Mouse (Mus musculus) Patski (cell line): ENCODE measurements at regions not wholly inside any gene's neighbourhood (a gene's known extent, or its start where the extent isn't known, plus 50 kb on each side); places are given as distances from the start of the nearest gene placed in this dataset.

Experiments
- ATAC-seq: fragments of 100-300 bp; one replicate; pipeline ENCODE4 v1.8.0; 2021
- CTCF ChIA-PET: fragments of 350-600 bp; sonication (Branson Sonifier 250); formaldehyde crosslinking; loops from one replicate; lab custom pipeline; 2022; ENCODE audit warnings: inconsistent platforms; lab: Charles Lee
- POLR2A ChIA-PET: fragments of 350-600 bp; sonication (Branson Sonifier 250); formaldehyde crosslinking; loops from one replicate; lab custom pipeline; 2022; ENCODE audit warnings: antibody characterized with exemption, inconsistent platforms; lab: Charles Lee
- DNase-seq: peaks from one replicate; pipeline ENCODE4 v3.0.0-alpha.2; 2011; ENCODE audit warnings: low read depth, low spot score
- H3K27me3 ChIP-seq: fragments of 371-371 bp; one replicate; pipeline ENCODE4 v1.5.1; 2021
- CTCF ChIP-seq: fragments of 100-300 bp; IDR thresholded peaks from one replicate; pipeline ENCODE4 v1.5.1; 2021
- in situ Hi-C: fragments of 300-500 bp; cut with MboI; formaldehyde crosslinking; loops from 3 replicates; pipeline ENCODE4 v1.11.1; 2018; ENCODE audit warnings: low pct_unique_long_range_greater_than_20kb, mixed read lengths

GRCm38 (mm10) chr6:116998948-116999682 lies 169.2 kb upstream of the Cxcl12 start:
- ChIA-PET POLR2A (no interaction called here), CTCF (interaction anchor here (1.3 kb wide), 1 partner anchor 38 kb away, joined by 3 read pairs; no protein-coding TSS in a partner anchor)
- in situ Hi-C loops = no loop called here
- no peaks in the 10 kb centered on the region for H3K27me3 ChIP-seq
- DNase-seq (no peak), ATAC-seq (no peak)
- no peak for TF ChIP-seq CTCF

DNA sequence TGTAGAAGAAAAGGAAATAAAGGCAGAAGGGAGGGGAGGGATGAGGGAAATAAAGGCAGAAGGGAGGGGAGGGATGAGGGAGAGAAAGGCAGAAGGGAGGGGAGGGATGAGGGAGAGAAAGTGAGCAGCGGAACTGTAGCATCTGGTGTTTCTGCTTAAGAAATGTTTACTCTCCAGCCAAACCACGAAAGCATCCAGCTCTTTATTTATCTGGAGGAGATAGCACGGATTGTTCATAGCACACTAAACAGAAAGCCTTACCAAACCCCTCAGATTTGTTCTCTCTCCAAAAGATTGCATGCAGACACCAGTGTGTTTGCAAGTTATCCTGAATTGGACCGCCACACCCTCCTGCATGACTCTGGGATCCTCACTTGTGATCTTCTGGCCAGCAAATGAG lies 168.4 kb upstream of the Cxcl12 start:
- in situ Hi-C loops = no loop called here
- CTCF ChIA-PET = interaction anchor here (1.3 kb wide), 1 partner anchor 39 kb away, joined by 3 read pairs; no protein-coding TSS in a partner anchor
- DNase-seq (no peak), ATAC-seq (no peak)
- no peaks in the 10 kb centered on the region for H3K27me3 ChIP-seq
- POLR2A ChIA-PET = no interaction called here
- TF ChIP-seq CTCF = no peak

- POLR2A ChIA-PET = no interaction called here
- DNase-seq = no peak
- CTCF ChIA-PET = interaction anchor here (0.9 kb wide), 1 partner anchor 44 kb away, joined by 3 read pairs; no protein-coding TSS in a partner anchor
- TF ChIP-seq CTCF = no peak
- in situ Hi-C loops = no loop called here
- ATAC-seq = no peak
- no peaks in the 10 kb centered on the region for H3K27me3 ChIP-seq
These were observed 167.2 kb upstream of the Cxcl12 start for GRCm38 (mm10) chr6:117000951-117001725.

GRCm38 (mm10) chr6:117012621-117013020 lies 155.7 kb upstream of the Cxcl12 start:
- no peaks in the 10 kb centered on the region for H3K27me3 ChIP-seq
- in situ Hi-C loops = no loop called here
- TF ChIP-seq CTCF = no peak
- ChIA-PET CTCF (interaction anchor here (0.9 kb wide), 1 partner anchor 238 kb away, joined by 3 read pairs; no protein-coding TSS in a partner anchor), POLR2A (no interaction called here)
- no peak for ATAC-seq
- DNase-seq = peak; percentile 13

DNA sequence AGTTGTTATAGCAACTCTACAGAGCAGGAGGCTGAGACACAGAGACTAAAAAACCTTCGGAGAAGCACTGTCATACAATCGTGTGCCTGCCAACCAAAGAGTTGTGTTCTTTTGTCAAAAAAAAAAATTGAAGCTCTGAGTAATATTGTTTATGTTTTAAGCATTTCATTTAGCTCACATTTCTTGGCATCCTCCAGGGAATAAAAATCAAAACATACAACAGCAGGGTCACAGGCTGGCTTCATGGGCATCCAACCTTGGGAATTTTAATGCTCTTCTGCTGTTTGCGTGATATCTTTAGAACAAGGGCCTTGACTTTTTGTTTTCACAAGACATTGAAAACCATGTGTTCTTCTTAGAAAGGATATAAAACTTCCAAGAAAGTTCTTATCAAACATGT lies 152.9 kb upstream of the Cxcl12 start:
- no peaks in the 10 kb centered on the region for H3K27me3 ChIP-seq
- no peak for DNase-seq
- TF ChIP-seq CTCF = no peak
- ChIA-PET POLR2A (no interaction called here), CTCF (no interaction called here)
- in situ Hi-C loops = no loop called here
- ATAC-seq = no peak

DNA sequence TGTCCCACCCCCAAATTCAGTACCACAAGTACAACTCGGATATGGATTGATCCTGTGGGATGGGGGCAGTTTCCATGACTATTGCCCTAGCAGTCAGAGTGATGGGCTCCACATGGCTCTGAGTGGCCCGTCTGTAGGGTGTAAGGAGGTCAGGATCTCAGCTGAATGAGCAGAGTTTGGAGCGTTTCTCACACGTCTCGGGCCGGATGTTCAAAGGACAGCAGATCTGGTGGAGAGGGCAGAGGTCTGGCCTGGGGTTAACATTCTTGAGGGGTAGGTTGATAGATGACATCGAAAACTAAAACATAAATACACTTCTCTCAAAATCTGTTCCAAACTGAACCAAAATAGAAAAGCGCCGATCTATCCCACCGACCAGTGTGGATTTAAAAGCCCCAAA lies 146.5 kb upstream of the Cxcl12 start:
- CTCF ChIA-PET = no interaction called here
- H3K27me3 ChIP-seq = no peaks in the 10 kb centered on the region
- TF ChIP-seq CTCF = no peak
- in situ Hi-C loops = no loop called here
- POLR2A ChIA-PET = no interaction called here
- DNase-seq (no peak), ATAC-seq (no peak)

GRCm38 (mm10) chr6:117032042-117032746 lies 136.1 kb upstream of the Cxcl12 start:
- H3K27me3 ChIP-seq = no peaks in the 10 kb centered on the region
- in situ Hi-C loops = no loop called here
- ATAC-seq (no peak), DNase-seq (no peak)
- TF ChIP-seq CTCF = no peak
- ChIA-PET CTCF (interaction anchor here (1.1 kb wide), 1 partner anchor 17 kb away, joined by 3 read pairs; no protein-coding TSS in a partner anchor), POLR2A (no interaction called here)

GRCm38 (mm10) chr6:117043744-117044143 lies 124.6 kb upstream of the Cxcl12 start:
- POLR2A ChIA-PET = no interaction called here
- no peak for ATAC-seq
- DNase-seq = no peak
- CTCF ChIA-PET = no interaction called here
- in situ Hi-C loops = no loop called here
- TF ChIP-seq CTCF = no peak
- peaks cover 5% of the 10 kb centered on the region for H3K27me3 ChIP-seq

DNA sequence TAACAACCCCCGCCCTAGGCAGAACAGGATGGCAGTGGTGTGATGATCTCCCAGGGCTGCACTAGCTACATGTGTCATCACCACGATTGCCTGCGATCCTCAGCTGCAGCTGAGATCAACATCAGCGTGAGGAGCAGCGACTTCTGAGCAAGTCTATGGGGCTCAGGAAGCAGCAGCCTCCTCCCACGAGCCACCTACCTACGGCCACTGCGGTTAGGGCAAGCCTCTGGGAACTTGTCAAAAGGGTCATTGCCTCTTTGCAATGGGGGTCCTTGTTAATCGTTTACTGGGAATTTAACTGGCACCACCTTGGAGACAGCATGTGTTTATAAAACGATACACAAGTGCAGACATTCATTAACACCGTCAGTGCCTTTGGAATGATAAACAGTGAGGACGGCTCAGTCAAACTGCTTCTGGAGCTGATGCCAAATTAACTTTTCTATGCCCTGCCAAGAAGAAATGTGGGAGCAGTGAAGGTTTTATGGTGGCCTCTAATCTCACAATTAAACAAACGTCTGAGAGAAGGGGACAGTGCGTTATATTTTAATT lies 118.8 kb upstream of the Cxcl12 start:
- ATAC-seq = peak; percentile 91
- ChIA-PET CTCF (interaction anchor here (1.0 to 1.2 kb wide), 4 partner anchors 9 to 17 kb away, joined by 3 to 5 read pairs (median 4); no protein-coding TSS in a partner anchor), POLR2A (no interaction called here)
- H3K27me3 ChIP-seq = no peaks in the 10 kb centered on the region
- peak; percentile 89 for DNase-seq
- in situ Hi-C loops = no loop called here
- TF ChIP-seq CTCF = no peak

DNA sequence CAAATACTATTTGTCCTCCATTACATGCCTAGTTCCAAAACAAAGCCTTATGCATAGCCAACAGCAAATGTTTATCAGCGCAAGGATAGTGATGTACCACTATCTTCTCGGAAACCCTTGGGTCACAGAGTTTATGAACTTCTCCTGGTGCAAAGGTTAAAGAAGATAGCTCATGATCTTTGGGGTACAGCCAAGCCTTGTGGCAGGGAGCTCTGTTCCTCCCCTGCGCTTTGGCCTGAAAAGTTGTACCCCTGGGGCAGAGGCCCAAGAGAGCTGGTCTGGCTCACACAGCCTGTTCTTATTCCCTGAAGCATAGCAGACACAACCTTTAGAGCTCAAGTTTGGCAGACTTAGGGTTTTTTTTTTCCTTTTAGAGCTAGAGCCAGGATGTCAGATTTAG lies 107.6 kb upstream of the Cxcl12 start:
- DNase-seq (peak; percentile 53), ATAC-seq (no peak)
- ChIA-PET CTCF (interaction anchor here (0.8 to 1.5 kb wide), 3 partner anchors 11 to 115 kb away, joined by 3 read pairs; no protein-coding TSS in a partner anchor), POLR2A (no interaction called here)
- TF ChIP-seq CTCF = no peak
- H3K27me3 ChIP-seq = no peaks in the 10 kb centered on the region
- in situ Hi-C loops = loop anchor here (5.0 kb wide), 1 partner anchor 288 kb away; no protein-coding TSS in a partner anchor
